Mouse (Mus musculus): ENCODE results near the gene Notum. TPM values are rescaled to one million over a fixed set of nuclear protein-coding genes. Genes with fewer than 3 reads are reported as not detected.

The Notum gene
- polyA plus RNA-seq, 1 experiment from 2014 or later: 0.40 TPM

GRCm38 (mm10) chr11:120657301-120657700 is 3.7 kb downstream of the Notum start:
- WGBS (ENCODE audit: insufficient replicate concordance): 78% methylated on average over 4 of the region's 4 CpGs
- peaks cover 80% of the 10 kb centered on the region for H3K27me3 ChIP-seq
- H3K4me2 ChIP-seq: no peak overlapping the region
- H3K36me3 ChIP-seq (replicated peaks): no peaks in the 10 kb centered on the region
- H3K27ac ChIP-seq (replicated peaks): no peak overlapping the region
- H3K4me1 ChIP-seq (replicated peaks): peaks cover 25% of the 10 kb centered on the region
- H3K4me3 ChIP-seq (replicated peaks): no peak overlapping the region
- H3K9me3 ChIP-seq (replicated peaks): no peaks in the 10 kb centered on the region
- no peak for ATAC-seq (ENCODE audit: insufficient read depth)
- H3K9ac ChIP-seq: no peak overlapping the region

GRCm38 (mm10) chr11:120654741-120655140 is 6.2 kb downstream of the Notum start:
- no peak for ATAC-seq (ENCODE audit: insufficient read depth)
- Histone ChIP-seq H3K4me2 (no peak overlapping the region), H3K36me3 (replicated peaks) (no peaks in the 10 kb centered on the region), H3K27ac (replicated peaks) (no peak overlapping the region), H3K4me1 (replicated peaks) (peaks cover 9% of the 10 kb centered on the region), H3K9me3 (replicated peaks) (no peaks in the 10 kb centered on the region), H3K27me3 (peaks cover 67% of the 10 kb centered on the region), H3K4me3 (replicated peaks) (no peak overlapping the region), H3K9ac (no peak overlapping the region)
- 52% methylated on average over 3 of the region's 3 CpGs for WGBS (ENCODE audit: insufficient replicate concordance)

- H3K9me3 ChIP-seq (replicated peaks): no peaks in the 10 kb centered on the region
- H3K36me3 ChIP-seq (replicated peaks): no peaks in the 10 kb centered on the region
- 55% methylated on average over 3 of the region's 3 CpGs for WGBS (ENCODE audit: insufficient replicate concordance)
- peaks cover 10% of the 10 kb centered on the region for H3K4me1 ChIP-seq (replicated peaks)
- no peak overlapping the region for H3K4me2 ChIP-seq
- no peak for ATAC-seq (ENCODE audit: insufficient read depth)
- no peak overlapping the region for H3K9ac ChIP-seq
- no peak overlapping the region for H3K27ac ChIP-seq (replicated peaks)
- no peak overlapping the region for H3K4me3 ChIP-seq (replicated peaks)
- H3K27me3 ChIP-seq: peaks cover 56% of the 10 kb centered on the region
These were observed 9.1 kb downstream of the Notum start for GRCm38 (mm10) chr11:120651872-120652271.

GRCm38 (mm10) chr11:120648001-120648476 is 12.9 kb downstream of the Notum start, which contains the start of gene Myadml2:
Gene Myadml2, minus strand, starts transcription at chr11:120648158.
- H3K4me3 ChIP-seq (replicated peaks): peak within 1 kb of the TSS; percentile 42
- no peak for ATAC-seq (ENCODE audit: insufficient read depth)

GRCm38 (mm10) chr11:120647047-120647830 is 13.7 kb downstream of the Notum start:
- peak overlapping the region; percentile 42 for H3K4me3 ChIP-seq (replicated peaks)
- peak overlapping the region; percentile 62 for H3K4me2 ChIP-seq
- WGBS (ENCODE audit: insufficient replicate concordance): 79% methylated on average over 35 of the region's 35 CpGs

More at GRCm38 (mm10) chr11:120648001-120648476, 12.9 kb downstream of the Notum start, which contains the start of gene Myadml2:
- 7% methylated on average over 13 of the region's 13 CpGs for whole genome bisulfite sequencing (ENCODE audit: insufficient replicate concordance)
- Histone ChIP-seq H3K9me3 (replicated peaks) (no peaks in the 10 kb centered on the region), H3K27ac (replicated peaks) (no peak within 1 kb of the TSS; the same call in 1 of the 2 replicates), H3K4me2 (peak within 1 kb of the TSS; percentile 62), H3K27me3 (peaks cover 48% of the 10 kb centered on the region), H3K9ac (peak within 1 kb of the TSS; percentile 15; the same call in 1 of the 2 replicates), H3K4me1 (replicated peaks) (peaks cover 24% of the 10 kb centered on the region), H3K36me3 (replicated peaks) (no peaks in the 10 kb centered on the region)

GRCm38 (mm10) chr11:120643601-120643987 is 17.4 kb downstream of the Notum start, which contains the start of gene Pycr1:
Gene Pycr1, minus strand, starts transcription at chr11:120643769.
- Histone ChIP-seq H3K4me1 (replicated peaks) (peaks cover 32% of the 10 kb centered on the region), H3K4me3 (replicated peaks) (peak within 1 kb of the TSS; percentile 62), H3K9me3 (replicated peaks) (no peaks in the 10 kb centered on the region), H3K9ac (peak within 1 kb of the TSS; percentile 65), H3K36me3 (replicated peaks) (no peaks in the 10 kb centered on the region), H3K27me3 (peaks cover 56% of the 10 kb centered on the region), H3K27ac (replicated peaks) (0 out of 2 replicates have a peak within 1 kb of the TSS, but pooled peaks have one; percentile 11), H3K4me2 (peak within 1 kb of the TSS; percentile 98)
- peak; percentile 95 for ATAC-seq (ENCODE audit: insufficient read depth)
- under 1% methylated on average over 15 of the region's 15 CpGs for WGBS (ENCODE audit: insufficient replicate concordance)

More at GRCm38 (mm10) chr11:120647047-120647830, 13.7 kb downstream of the Notum start:
- no peak overlapping the region for H3K27ac ChIP-seq (replicated peaks)
- ATAC-seq (ENCODE audit: insufficient read depth): no peak
- peaks cover 32% of the 10 kb centered on the region for H3K4me1 ChIP-seq (replicated peaks)
- peaks cover 56% of the 10 kb centered on the region for H3K27me3 ChIP-seq
- H3K36me3 ChIP-seq (replicated peaks): no peaks in the 10 kb centered on the region
- 0 out of 2 replicates have a peak overlapping the region, but pooled peaks have one; percentile 15 for H3K9ac ChIP-seq
- no peaks in the 10 kb centered on the region for H3K9me3 ChIP-seq (replicated peaks)

GRCm38 (mm10) chr11:120642939-120643600 is 17.9 kb downstream of the Notum start:
- Histone ChIP-seq H3K36me3 (replicated peaks) (no peaks in the 10 kb centered on the region), H3K9ac (peak overlapping the region; percentile 65), H3K4me1 (replicated peaks) (peaks cover 29% of the 10 kb centered on the region), H3K27me3 (peaks cover 53% of the 10 kb centered on the region), H3K27ac (replicated peaks) (no peak overlapping the region), H3K4me2 (peak overlapping the region; percentile 98), H3K4me3 (replicated peaks) (peak overlapping the region; percentile 62), H3K9me3 (replicated peaks) (no peaks in the 10 kb centered on the region)
- peak; percentile 55 for ATAC-seq (ENCODE audit: insufficient read depth)
- WGBS (ENCODE audit: insufficient replicate concordance): 3% methylated on average over 18 of the region's 18 CpGs

GRCm38 (mm10) chr11:120641869-120642268 is 19.1 kb downstream of the Notum start:
- no peaks in the 10 kb centered on the region for H3K36me3 ChIP-seq (replicated peaks)
- H3K9me3 ChIP-seq (replicated peaks): no peaks in the 10 kb centered on the region
- H3K9ac ChIP-seq: no peak overlapping the region
- WGBS (ENCODE audit: insufficient replicate concordance): 66% methylated on average over 8 of the region's 8 CpGs
- H3K27me3 ChIP-seq: peaks cover 41% of the 10 kb centered on the region
- H3K4me3 ChIP-seq (replicated peaks): no peak overlapping the region
- peaks cover 22% of the 10 kb centered on the region for H3K4me1 ChIP-seq (replicated peaks)
- no peak overlapping the region for H3K27ac ChIP-seq (replicated peaks)
- no peak overlapping the region for H3K4me2 ChIP-seq
- no peak for ATAC-seq (ENCODE audit: insufficient read depth)

- no peak for ATAC-seq (ENCODE audit: insufficient read depth)
- H3K27ac ChIP-seq (replicated peaks): no peak overlapping the region
- no peaks in the 10 kb centered on the region for H3K36me3 ChIP-seq (replicated peaks)
- no peak overlapping the region for H3K9ac ChIP-seq
- no peak overlapping the region for H3K4me2 ChIP-seq
- H3K4me1 ChIP-seq (replicated peaks): peaks cover 22% of the 10 kb centered on the region
- 52% methylated on average over 9 of the region's 9 CpGs for WGBS (ENCODE audit: insufficient replicate concordance)
- H3K27me3 ChIP-seq: peaks cover 35% of the 10 kb centered on the region
- no peak overlapping the region for H3K4me3 ChIP-seq (replicated peaks)
- no peaks in the 10 kb centered on the region for H3K9me3 ChIP-seq (replicated peaks)
These were observed 19.7 kb downstream of the Notum start for GRCm38 (mm10) chr11:120641255-120641654.

- Histone ChIP-seq H3K9me3 (replicated peaks) (no peaks in the 10 kb centered on the region), H3K27me3 (no peaks in the 10 kb centered on the region), H3K4me1 (replicated peaks) (peaks cover 42% of the 10 kb centered on the region), H3K4me3 (replicated peaks) (0 out of 2 replicates have a peak overlapping the region, but pooled peaks have one; percentile 87), H3K9ac (no peak overlapping the region), H3K27ac (replicated peaks) (no peak overlapping the region), H3K36me3 (replicated peaks) (no peaks in the 10 kb centered on the region), H3K4me2 (peak overlapping the region; percentile 94)
- ATAC-seq (ENCODE audit: insufficient read depth): no peak
- 81% methylated on average over 5 of the region's 5 CpGs for WGBS (ENCODE audit: insufficient replicate concordance)
These were observed 26.2 kb downstream of the Notum start for GRCm38 (mm10) chr11:120634810-120635209.
